Mouse (Mus musculus) myocyte (in vitro differentiated cells): ENCODE results near the gene Zbtb20. TPM values are rescaled to one million over a fixed set of nuclear protein-coding genes. Genes with fewer than 3 reads are reported as not detected.

Source experiments
- H3K27me3 ChIP-seq: one replicate; pipeline ENCODE4 v1.6.1; 2011; ENCODE audit not compliant: control insufficient read depth, insufficient read depth, insufficient read length
- H3K36me3 ChIP-seq: one replicate; pipeline ENCODE4 v1.6.1; 2011; ENCODE audit not compliant: control insufficient read depth, insufficient read depth
- H3K4me2 ChIP-seq: one replicate; pipeline ENCODE4 v1.6.1; 2011; ENCODE audit warnings: low read depth, control low read depth
- H3K4me3 ChIP-seq: one replicate; pipeline ENCODE4 v1.5.1; 2011; ENCODE audit warnings: mild to moderate bottlenecking, control low read depth, moderate library complexity
- H3K79me2 ChIP-seq: one replicate; pipeline ENCODE4 v1.6.1; 2011; ENCODE audit not compliant: control insufficient read depth, insufficient read depth
- H3ac ChIP-seq: one replicate; pipeline ENCODE4 v1.6.1; 2011; ENCODE audit not compliant: control insufficient read depth, insufficient read length
- CEBPB ChIP-seq: IDR thresholded peaks from 2 replicates; pipeline ENCODE4 v1.6.1; 2011; ENCODE audit warnings: mild to moderate bottlenecking, moderate library complexity; ENCODE audit not compliant: poor library complexity, insufficient read depth, severe bottlenecking
- E2F4 ChIP-seq: IDR thresholded peaks from one replicate; pipeline ENCODE4 v1.6.1; 2011; ENCODE audit warnings: mild to moderate bottlenecking, control low read depth, moderate library complexity; ENCODE audit not compliant: insufficient read depth
- MAX ChIP-seq: IDR thresholded peaks from one replicate; pipeline ENCODE4 v1.6.1; 2011; ENCODE audit warnings: low read depth, mild to moderate bottlenecking, control low read depth
- MYOD1 ChIP-seq, 3 experiments: IDR thresholded peaks; one replicate each; pipeline ENCODE4 v1.6.1; 2011; ENCODE audit warnings: control low read depth in 2 of 3, low read depth in 2 of 3, mild to moderate bottlenecking in 2 of 3, moderate library complexity in 1 of 3; ENCODE audit not compliant: insufficient read length in 2 of 3, control insufficient read depth in 1 of 3
- MYOG ChIP-seq, 3 experiments: IDR thresholded peaks; one replicate each; pipeline ENCODE4 v1.6.1; 2011; ENCODE audit warnings: control low read depth in 2 of 3, low read depth in 2 of 3, mild to moderate bottlenecking in 2 of 3; ENCODE audit not compliant: insufficient read length in 2 of 3, control insufficient read depth in 1 of 3, insufficient read depth in 1 of 3
- POLR2A ChIP-seq: IDR thresholded peaks from one replicate; pipeline ENCODE4 v1.6.1; 2011; ENCODE audit warnings: low read depth, mild to moderate bottlenecking, control low read depth, moderate library complexity; ENCODE audit not compliant: insufficient read length
- POLR2AphosphoS2 ChIP-seq: IDR thresholded peaks from one replicate; pipeline ENCODE4 v1.6.1; 2011; ENCODE audit warnings: low read depth, control low read depth; ENCODE audit not compliant: insufficient read length
- REST ChIP-seq: IDR thresholded peaks from one replicate; pipeline ENCODE4 v1.6.1; 2011; ENCODE audit warnings: mild to moderate bottlenecking, control low read depth, moderate library complexity; ENCODE audit not compliant: insufficient read depth, insufficient read length
- SRF ChIP-seq: IDR thresholded peaks from one replicate; pipeline ENCODE4 v1.6.1; 2011; ENCODE audit warnings: low read depth; ENCODE audit not compliant: control insufficient read depth, insufficient read length
- TCF12 ChIP-seq: IDR thresholded peaks from one replicate; pipeline ENCODE4 v1.6.1; 2011; ENCODE audit warnings: mild to moderate bottlenecking, control low read depth; ENCODE audit not compliant: poor library complexity, insufficient read depth, severe bottlenecking
- TCF3 ChIP-seq: IDR thresholded peaks from one replicate; pipeline ENCODE4 v1.6.1; 2011; ENCODE audit warnings: low read depth, control low read depth; ENCODE audit not compliant: insufficient read length
- USF1 ChIP-seq: IDR thresholded peaks from one replicate; pipeline ENCODE4 v1.6.1; 2011; ENCODE audit warnings: low read depth, mild to moderate bottlenecking, control low read depth, moderate library complexity
- polyA plus RNA-seq: library from polyadenylated mRNA; unstranded; fragments of >200 nt; fragmentation: generic; extraction: Trizol; gene quantifications from one replicate; pipeline ENCODE4 v1.2.1, GENCODE M21; 2012; ENCODE audit warnings: missing spikeins

Gene Zbtb20
- polyA plus RNA-seq, 1 experiment = 5.0 TPM

GRCm38 (mm10) chr16:43363751-43364515 lies 488.3 kb downstream of the Zbtb20 start:
- no peaks in the 10 kb centered on the region for H3K27me3 ChIP-seq
- peak overlapping the region; percentile 52 for H3K4me3 ChIP-seq
- TF ChIP-seq TCF3 = no peak
- TF ChIP-seq REST = no peak
- no peak for TF ChIP-seq MAX
- no peak for TF ChIP-seq POLR2AphosphoS2
- no peak for TF ChIP-seq MYOG (IDR thresholded peaks at IDR 0.05; ENCODE audit: control insufficient read depth in 1 of 3, insufficient read depth in 1 of 3, insufficient read length in 2 of 3, low read depth in 2 of 3)
- TF ChIP-seq SRF = no peak
- no peak for TF ChIP-seq CEBPB
- H3ac ChIP-seq = peak overlapping the region; percentile 49
- H3K36me3 ChIP-seq = no peaks in the 10 kb centered on the region
- peaks cover 53% of the 10 kb centered on the region for H3K79me2 ChIP-seq
- H3K4me2 ChIP-seq = peak overlapping the region; percentile 94

GRCm38 (mm10) chr16:43364516-43364910 lies 488.8 kb downstream of the Zbtb20 start:
- Histone ChIP-seq H3K27me3 (no peaks in the 10 kb centered on the region), H3K4me2 (peak overlapping the region; percentile 94), H3K4me3 (peak overlapping the region; percentile 52), H3ac (no peak overlapping the region), H3K36me3 (no peaks in the 10 kb centered on the region), H3K79me2 (peaks cover 58% of the 10 kb centered on the region)
- TF ChIP-seq SRF (no peak), POLR2A (no peak), E2F4 (no peak), MYOD1 (IDR thresholded peaks at IDR 0.05; ENCODE audit: control insufficient read depth in 1 of 3, insufficient read length in 2 of 3, low read depth in 2 of 3) (no peak), TCF3 (no peak), REST (no peak), MYOG (IDR thresholded peaks at IDR 0.05; ENCODE audit: control insufficient read depth in 1 of 3, insufficient read depth in 1 of 3, insufficient read length in 2 of 3, low read depth in 2 of 3) (no peak), CEBPB (no peak), MAX (no peak), USF1 (no peak), TCF12 (no peak), POLR2AphosphoS2 (no peak)

- peak overlapping the region; percentile 94 for H3K4me2 ChIP-seq
These were observed 489.6 kb downstream of the Zbtb20 start for GRCm38 (mm10) chr16:43365277-43365676.

GRCm38 (mm10) chr16:43370496-43371020 lies 494.9 kb downstream of the Zbtb20 start:
- H3K27me3 ChIP-seq = no peaks in the 10 kb centered on the region
- no peak for TF ChIP-seq MYOD1 (IDR thresholded peaks at IDR 0.05; ENCODE audit: control insufficient read depth in 1 of 3, insufficient read length in 2 of 3, low read depth in 2 of 3)
- no peak for TF ChIP-seq E2F4
- no peaks in the 10 kb centered on the region for H3K36me3 ChIP-seq
- H3K4me3 ChIP-seq = no peak overlapping the region
- H3K4me2 ChIP-seq = no peak overlapping the region
- peaks cover 76% of the 10 kb centered on the region for H3K79me2 ChIP-seq
- H3ac ChIP-seq = no peak overlapping the region

More at GRCm38 (mm10) chr16:43365277-43365676, 489.6 kb downstream of the Zbtb20 start:
- H3ac ChIP-seq = no peak overlapping the region
- no peak for TF ChIP-seq TCF12
- no peak for TF ChIP-seq E2F4
- no peak for TF ChIP-seq POLR2A
- no peak for TF ChIP-seq MYOG (IDR thresholded peaks at IDR 0.05; ENCODE audit: control insufficient read depth in 1 of 3, insufficient read depth in 1 of 3, insufficient read length in 2 of 3, low read depth in 2 of 3)
- TF ChIP-seq POLR2AphosphoS2 = no peak
- no peak for TF ChIP-seq CEBPB
- no peak for TF ChIP-seq REST
- TF ChIP-seq USF1 = no peak
- no peak for TF ChIP-seq SRF
- no peak for TF ChIP-seq TCF3
- TF ChIP-seq MYOD1 (IDR thresholded peaks at IDR 0.05; ENCODE audit: control insufficient read depth in 1 of 3, insufficient read length in 2 of 3, low read depth in 2 of 3) = no peak
- no peak for TF ChIP-seq MAX
- H3K4me3 ChIP-seq = peak overlapping the region; percentile 52
- no peaks in the 10 kb centered on the region for H3K27me3 ChIP-seq
- peaks cover 65% of the 10 kb centered on the region for H3K79me2 ChIP-seq
- H3K36me3 ChIP-seq = no peaks in the 10 kb centered on the region

GRCm38 (mm10) chr16:43376782-43377181 lies 501.1 kb downstream of the Zbtb20 start:
- H3K4me3 ChIP-seq = no peak overlapping the region
- H3K27me3 ChIP-seq = no peaks in the 10 kb centered on the region
- H3K79me2 ChIP-seq = peaks cover 61% of the 10 kb centered on the region
- H3K36me3 ChIP-seq = no peaks in the 10 kb centered on the region
- no peak overlapping the region for H3ac ChIP-seq
- TF ChIP-seq USF1 (no peak), E2F4 (no peak), POLR2AphosphoS2 (no peak), POLR2A (no peak), MYOG (IDR thresholded peaks at IDR 0.05; ENCODE audit: control insufficient read depth in 1 of 3, insufficient read depth in 1 of 3, insufficient read length in 2 of 3, low read depth in 2 of 3) (no peak)
- H3K4me2 ChIP-seq = no peak overlapping the region
